Mouse (Mus musculus): ENCODE data around the gene Nxpe5.

DNA sequence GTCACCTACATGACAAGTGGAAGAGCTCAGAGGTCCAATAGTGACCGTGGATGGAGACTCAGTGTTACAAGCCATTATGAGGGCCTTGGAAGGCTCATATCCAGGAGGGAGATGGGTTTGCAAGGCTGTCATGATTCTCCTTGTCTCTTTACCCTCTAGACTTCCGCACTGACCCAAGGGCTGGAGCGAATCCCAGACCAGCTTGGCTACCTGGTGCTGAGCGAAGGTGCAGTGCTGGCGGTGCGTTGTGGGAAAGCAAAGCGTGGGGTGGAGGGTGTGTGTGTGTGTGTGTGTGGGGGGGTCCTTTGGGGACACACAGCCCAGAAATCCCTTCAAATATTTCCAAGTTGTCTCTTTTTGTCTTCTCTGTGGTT, 30.4 kb downstream of the Nxpe5 start:
- TF ChIP-seq POLR2A (IDR thresholded peaks at IDR 0.05; ENCODE audit: insufficient read depth, low read depth, low read length) (no peak), CTCF (IDR thresholded peaks at IDR 0.05) (no peak), EP300 (IDR thresholded peaks at IDR 0.05; ENCODE audit: insufficient read depth, low read depth, low read length) (no peak)
